Mouse (Mus musculus): Measurements from ENCODE around the gene Tbc1d8.

The Tbc1d8 gene

GRCm38 (mm10) chr1:39367601-39368266 is 110.8 kb downstream of the Tbc1d8 start, which contains the start of gene Rpl31:
Gene Rpl31 (plus strand): TSS chr1:39367842.
- in situ Hi-C loops (cut with MboI, MseI), result no loop called here

GRCm38 (mm10) chr1:39367045-39367444 is 111.5 kb downstream of the Tbc1d8 start:
- in situ Hi-C loops (cut with MboI, MseI), result no loop called here

- in situ Hi-C loops (cut with MboI, MseI), result no loop called here
Measured at GRCm38 (mm10) chr1:39365562-39365961, 113.0 kb downstream of the Tbc1d8 start.

GRCm38 (mm10) chr1:39362515-39362893 is 116.1 kb downstream of the Tbc1d8 start:
- in situ Hi-C loops (cut with MboI, MseI), result no loop called here

DNA sequence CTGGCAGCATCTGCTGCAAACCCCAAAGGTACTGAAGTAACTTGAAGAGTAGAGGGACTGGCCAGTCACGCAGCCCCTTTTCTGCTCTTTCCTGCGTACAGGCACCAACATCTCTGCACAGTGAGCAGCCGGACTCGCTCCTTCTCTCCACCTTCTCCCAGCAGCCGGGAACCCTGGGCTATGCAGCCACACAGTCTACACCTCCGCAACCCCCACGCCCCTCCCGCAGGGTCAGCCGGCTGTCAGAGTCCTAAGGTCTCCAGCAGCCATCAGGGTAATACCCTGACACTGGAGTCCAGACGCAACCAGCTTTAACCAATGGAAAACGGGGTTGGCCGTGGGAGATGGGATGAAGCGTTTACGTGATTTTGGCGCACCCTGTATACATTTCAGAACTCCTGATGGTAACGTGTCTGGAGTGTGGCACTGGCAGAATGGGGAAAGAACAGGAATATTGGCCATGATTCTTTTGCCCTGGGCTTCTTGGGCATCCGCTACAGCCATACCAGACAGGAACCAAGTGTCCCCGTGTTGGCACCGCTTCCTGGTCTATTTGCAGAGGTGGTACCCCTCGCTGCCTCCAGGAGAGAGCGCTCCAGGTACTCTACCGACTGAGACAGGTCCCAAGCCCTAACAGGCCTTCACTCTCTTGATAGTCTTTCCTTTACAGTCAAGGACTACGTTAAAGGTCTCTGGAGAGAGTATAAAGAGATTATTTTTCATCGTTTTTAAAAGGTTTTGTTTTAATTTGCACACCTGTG is 116.6 kb downstream of the Tbc1d8 start:
- in situ Hi-C loops (cut with MboI, MseI), result no loop called here

DNA sequence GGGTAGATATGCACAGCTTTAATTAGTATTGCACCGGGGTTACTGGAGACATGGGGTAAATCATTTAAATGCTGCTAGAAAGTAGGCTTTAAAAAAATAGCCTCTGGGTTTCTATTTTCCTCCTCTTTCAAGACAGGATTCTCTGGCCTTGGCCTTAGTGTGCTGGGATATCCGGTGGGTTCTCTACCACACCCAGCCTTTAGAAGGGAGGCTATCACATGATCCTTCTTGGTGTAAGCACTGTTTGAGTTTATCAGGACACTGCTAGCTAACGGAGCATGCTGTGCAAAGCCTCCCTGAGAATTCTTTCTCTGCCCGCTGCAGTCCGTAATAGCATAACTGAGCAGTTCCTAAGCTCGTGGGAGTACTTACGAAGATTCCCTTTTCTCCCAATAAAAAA is 129.1 kb downstream of the Tbc1d8 start:
- in situ Hi-C loops (cut with MboI, MseI), result no loop called here

DNA sequence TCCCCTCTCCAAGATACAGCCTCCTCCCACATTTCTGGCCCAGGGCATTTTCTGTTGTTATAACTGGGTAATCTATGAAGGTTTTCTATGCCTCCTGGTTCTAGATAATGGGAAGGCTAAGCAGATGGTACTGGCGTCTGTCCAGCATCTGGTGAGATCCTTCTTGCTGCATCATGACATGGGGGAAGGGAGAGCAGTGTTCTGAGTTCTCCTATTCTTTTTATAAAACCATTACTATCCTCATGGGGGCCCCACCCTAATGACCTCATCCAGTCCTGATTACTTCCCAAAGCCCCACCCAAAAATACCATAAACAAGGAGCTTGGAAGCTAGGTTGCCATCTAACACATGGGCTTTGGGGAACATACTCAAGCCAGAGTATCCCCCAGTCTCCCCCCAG is 129.6 kb downstream of the Tbc1d8 start:
- in situ Hi-C loops (cut with MboI, MseI), result no loop called here

- in situ Hi-C loops (cut with MboI, MseI), result no loop called here
Measured at GRCm38 (mm10) chr1:39344981-39345600, 133.5 kb downstream of the Tbc1d8 start.

GRCm38 (mm10) chr1:39343242-39343641 is 135.3 kb downstream of the Tbc1d8 start:
- in situ Hi-C loops (cut with MboI, MseI), result no loop called here

- in situ Hi-C loops (cut with MboI, MseI), result no loop called here
Measured at GRCm38 (mm10) chr1:39341807-39342206, 136.7 kb downstream of the Tbc1d8 start.

- in situ Hi-C loops (cut with MboI, MseI), result no loop called here
Measured at GRCm38 (mm10) chr1:39340647-39341046, 137.9 kb downstream of the Tbc1d8 start.

DNA sequence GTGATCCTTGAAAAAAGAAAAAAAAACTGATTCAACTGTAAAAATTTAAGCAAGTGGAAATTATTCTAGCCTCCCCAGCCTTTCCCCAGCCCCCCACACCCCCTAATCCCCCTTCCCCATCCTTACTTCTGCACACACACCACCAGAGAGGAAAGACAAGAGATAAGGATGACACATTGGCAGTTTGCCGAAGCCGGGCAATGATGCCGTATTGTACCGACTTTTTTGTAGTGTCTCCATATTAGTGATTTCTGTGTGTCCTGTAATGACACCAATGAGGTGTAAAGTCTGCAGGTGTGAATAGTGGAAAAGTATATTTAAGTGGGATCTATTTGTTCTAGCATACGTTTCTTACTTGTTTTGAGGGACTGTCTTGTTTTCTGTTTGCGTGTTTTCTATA is 138.4 kb downstream of the Tbc1d8 start:
- in situ Hi-C loops (cut with MboI, MseI), result no loop called here

- in situ Hi-C loops (cut with MboI, MseI), result loop anchor here (5.0 kb wide), 1 partner anchor 337 kb away; no protein-coding TSS in a partner anchor
Measured at GRCm38 (mm10) chr1:39339455-39339854, 139.1 kb downstream of the Tbc1d8 start.

DNA sequence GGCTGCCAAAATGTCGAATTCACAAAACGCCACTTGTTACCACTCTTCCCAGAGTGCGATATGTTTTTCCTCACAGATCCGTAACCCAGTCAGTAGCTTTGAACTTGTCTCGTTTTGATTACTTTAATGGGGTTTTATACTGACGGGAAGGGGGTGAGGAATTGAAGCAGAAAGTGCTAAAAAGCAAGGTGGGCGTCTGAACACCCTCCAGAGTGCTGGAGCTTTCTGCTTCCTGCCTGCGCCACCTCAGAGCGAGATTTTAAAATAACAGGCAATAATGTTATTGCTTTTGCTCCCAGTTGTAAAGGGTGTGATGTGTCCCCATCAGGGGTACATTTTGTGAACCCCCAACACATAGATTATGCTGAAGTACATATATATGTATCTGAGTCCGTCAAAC is 139.7 kb downstream of the Tbc1d8 start:
- in situ Hi-C loops (cut with MboI, MseI), result loop anchor here (5.0 kb wide), 1 partner anchor 337 kb away; no protein-coding TSS in a partner anchor

DNA sequence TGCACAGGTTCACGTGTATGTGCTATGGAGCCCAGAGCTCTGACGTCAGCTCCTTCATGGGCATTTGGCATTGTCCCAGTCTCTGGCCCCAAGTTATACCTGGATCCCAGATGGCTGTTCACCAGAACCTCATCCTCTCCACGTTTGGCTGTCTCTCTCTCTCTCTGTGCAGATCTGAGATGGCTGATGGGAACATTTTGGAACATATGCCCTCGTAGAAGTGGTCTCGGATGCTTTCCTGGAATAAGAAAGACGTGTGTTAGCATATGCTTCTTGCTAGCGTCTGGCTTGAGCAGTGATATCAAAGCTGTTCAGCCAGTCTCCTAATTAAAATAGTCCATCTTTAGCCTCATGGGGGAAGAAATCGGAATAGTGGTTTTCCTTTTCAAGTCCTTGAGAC is 141.8 kb downstream of the Tbc1d8 start:
- in situ Hi-C loops (cut with MboI, MseI), result loop anchor here (5.0 kb wide), 1 partner anchor 334 kb away; no protein-coding TSS in a partner anchor

- in situ Hi-C loops (cut with MboI, MseI), result loop anchor here (5.0 kb wide), 1 partner anchor 333 kb away; no protein-coding TSS in a partner anchor
Measured at GRCm38 (mm10) chr1:39335561-39336196, 142.9 kb downstream of the Tbc1d8 start.

GRCm38 (mm10) chr1:39332456-39332855 is 146.1 kb downstream of the Tbc1d8 start:
- in situ Hi-C loops (cut with MboI, MseI), result no loop called here

- in situ Hi-C loops (cut with MboI, MseI), result no loop called here
Measured at GRCm38 (mm10) chr1:39330857-39331594, 147.5 kb downstream of the Tbc1d8 start.

DNA sequence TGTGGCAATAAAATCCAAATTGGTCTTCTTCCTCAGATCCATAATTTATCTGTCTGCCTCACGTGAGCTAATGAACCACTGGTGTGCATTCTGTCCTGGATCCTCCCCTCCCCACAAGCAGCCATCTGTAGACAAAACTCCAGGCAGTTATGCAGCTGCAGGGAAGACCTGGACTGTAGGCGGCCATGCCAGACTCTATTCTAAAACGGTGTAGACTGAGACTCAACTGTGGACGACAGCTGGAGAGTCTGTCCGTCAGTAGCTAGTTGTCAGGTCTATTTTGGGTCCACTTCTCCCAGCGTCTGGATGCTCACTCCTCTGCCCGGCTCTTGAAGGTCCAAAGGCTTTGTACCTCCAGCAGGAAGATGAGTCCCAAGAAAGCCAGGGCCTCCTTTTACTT is 151.0 kb downstream of the Tbc1d8 start:
- in situ Hi-C loops (cut with MboI, MseI), result no loop called here

DNA sequence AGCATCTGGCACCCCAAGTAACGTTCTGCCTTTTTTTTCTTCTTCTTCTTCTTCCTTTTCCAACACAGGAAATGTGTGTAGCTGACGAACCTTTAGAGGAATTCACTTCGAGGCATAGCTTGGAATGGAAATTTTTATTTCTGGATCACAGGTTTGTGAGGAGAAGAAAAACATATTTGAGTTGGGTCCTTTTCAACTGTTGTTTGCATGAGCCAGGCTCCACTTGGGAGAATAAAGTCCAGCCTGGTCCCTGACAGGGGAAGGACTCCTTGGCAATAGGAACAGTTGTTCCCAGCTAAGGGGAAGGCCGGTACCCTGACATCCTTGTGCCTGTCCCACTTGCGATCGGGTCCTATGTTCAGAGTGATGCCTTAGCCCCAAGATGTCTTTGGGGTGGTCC is 153.3 kb downstream of the Tbc1d8 start:
- in situ Hi-C loops (cut with MboI, MseI), result no loop called here

DNA sequence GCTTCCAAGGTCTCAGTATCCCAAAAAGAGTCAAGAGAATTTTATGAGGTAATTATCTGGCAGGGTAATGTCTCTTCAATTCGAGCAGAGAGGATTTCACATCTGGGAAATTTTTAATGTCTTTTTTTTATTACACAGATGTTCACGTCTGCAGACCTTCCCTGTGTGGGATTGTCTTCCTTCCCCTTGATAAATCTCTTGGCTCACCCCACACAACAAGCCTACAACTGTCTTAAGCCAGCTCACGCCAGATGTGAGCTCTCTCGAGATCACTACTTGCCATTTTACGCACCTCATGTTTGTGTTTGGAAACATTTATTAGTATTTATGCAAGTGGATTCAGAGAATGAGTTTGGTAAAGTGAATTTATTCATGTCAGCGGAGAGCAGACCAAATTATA is 156.6 kb downstream of the Tbc1d8 start:
- in situ Hi-C loops (cut with MboI, MseI), result no loop called here
